In genomic region chr11:75178672-75179208, GRCm38 (mm10) we compare ENCODE assay signal across 8 mouse cellular contexts. TPM values are rescaled to one million over a fixed set of nuclear protein-coding genes. Genes with fewer than 3 reads are reported as not detected.
A peak's percentile ranks its signal among the peaks of the same experiment; 100 is the strongest.
DNase-seq lines count a peak whose midpoint lies in the region; ATAC-seq and TF ChIP-seq lines count a peak whose summit lies in the region.

Ovca2 (minus strand) TSS chr11:75178835.

- intact Hi-C loops in left cerebral cortex, postnatal 4 days (cut with DNase I), result loop anchor here (5.0 kb wide), 1 partner anchor 214 kb away; no protein-coding TSS in a partner anchor

- H3K27ac ChIP-seq in embryonic facial prominence, embryonic 12.5 days, result peak within 1 kb of the TSS; percentile 80
- peak within 1 kb of the TSS; percentile 51 for H3K27ac ChIP-seq in intestine, postnatal 0 days (ENCODE audit: low read depth, low read length)
- peak within 1 kb of the TSS; percentile 70 for H3K27ac ChIP-seq in midbrain, embryonic 11.5 days (ENCODE audit: low read depth, low read length)

- peak within 1 kb of the TSS; percentile 79 for H3K9ac ChIP-seq in embryonic facial prominence, embryonic 12.5 days
- H3K9ac ChIP-seq in intestine, postnatal 0 days (ENCODE audit: low read depth, low read length), result peak within 1 kb of the TSS; percentile 60
- peak within 1 kb of the TSS; percentile 80 for H3K9ac ChIP-seq in midbrain, embryonic 11.5 days (ENCODE audit: low read length)

- peak within 1 kb of the TSS; percentile 77 for H3K4me2 ChIP-seq in embryonic facial prominence, embryonic 12.5 days (replicated peaks)
- peak within 1 kb of the TSS; percentile 83 for H3K4me2 ChIP-seq in intestine, postnatal 0 days (replicated peaks; ENCODE audit: low read depth)
- H3K4me2 ChIP-seq in midbrain, embryonic 11.5 days, result peak within 1 kb of the TSS; percentile 68

- H3K27me3 ChIP-seq in embryonic facial prominence, embryonic 12.5 days, result no peaks in the 10 kb centered on the region
- H3K27me3 ChIP-seq in intestine, postnatal 0 days (replicated peaks; ENCODE audit: control insufficient read depth, insufficient read depth, low read length), result no peaks in the 10 kb centered on the region
- no peaks in the 10 kb centered on the region for H3K27me3 ChIP-seq in midbrain, embryonic 11.5 days (ENCODE audit: control insufficient read depth, insufficient read depth, low read length)

- DNase-seq in 3134 (ENCODE audit: extremely low read depth, insufficient read length, low spot score), result peak; percentile 93
- peak; percentile 93 to 94 for DNase-seq in adrenal gland, postnatal 36 days
- peak; percentile 94 for DNase-seq in left cerebral cortex, postnatal 4 days
- peak; percentile 98 for DNase-seq in midbrain, embryonic 11.5 days (ENCODE audit: low spot score, missing footprints)
- peak; percentile 72 for DNase-seq in skeletal muscle tissue, adult 2 months (ENCODE audit: low read depth, low spot score)

- peaks cover 21% of the 10 kb centered on the region for H3K4me1 ChIP-seq in embryonic facial prominence, embryonic 12.5 days
- H3K4me1 ChIP-seq in intestine, postnatal 0 days (replicated peaks; ENCODE audit: control insufficient read depth, insufficient read depth, low read length), result peaks cover 5% of the 10 kb centered on the region; the same call in 1 of the 2 replicates
- H3K4me1 ChIP-seq in midbrain, embryonic 11.5 days (ENCODE audit: control insufficient read depth, insufficient read depth, low read length), result peaks cover 12% of the 10 kb centered on the region

- peaks cover 33% of the 10 kb centered on the region for H3K36me3 ChIP-seq in embryonic facial prominence, embryonic 12.5 days
- H3K36me3 ChIP-seq in intestine, postnatal 0 days (ENCODE audit: control insufficient read depth, insufficient read depth), result peaks cover 18% of the 10 kb centered on the region
- H3K36me3 ChIP-seq in midbrain, embryonic 11.5 days (ENCODE audit: control insufficient read depth, insufficient read depth, low read length), result peaks cover 6% of the 10 kb centered on the region

- no peaks in the 10 kb centered on the region for H3K9me3 ChIP-seq in embryonic facial prominence, embryonic 12.5 days
- no peaks in the 10 kb centered on the region for H3K9me3 ChIP-seq in intestine, postnatal 0 days (ENCODE audit: control insufficient read depth)
- H3K9me3 ChIP-seq in midbrain, embryonic 11.5 days (ENCODE audit: control insufficient read depth, low read length), result no peaks in the 10 kb centered on the region

- peak within 1 kb of the TSS; percentile 80 for H3K4me3 ChIP-seq in embryonic facial prominence, embryonic 12.5 days
- peak within 1 kb of the TSS; percentile 71 for H3K4me3 ChIP-seq in intestine, postnatal 0 days (ENCODE audit: low read depth, low read length)
- peak within 1 kb of the TSS; percentile 82 for H3K4me3 ChIP-seq in midbrain, embryonic 11.5 days (ENCODE audit: low read depth, low read length)

- ATAC-seq in embryonic facial prominence, embryonic 12.5 days (ENCODE audit: insufficient number of reproducible peaks, insufficient read depth, low FRiP score, low TSS enrichment), result peak; percentile 95
- ATAC-seq in granulocyte monocyte progenitor cell, adult 5-6 weeks (replicated peaks; ENCODE audit: poor library complexity, severe bottlenecking), result peak; percentile 98
- peak; percentile 93 for ATAC-seq in intestine, postnatal 0 days
- ATAC-seq in midbrain, embryonic 11.5 days (ENCODE audit: low FRiP score), result peak; percentile 97

- WGBS in embryonic facial prominence, embryonic 12.5 days, result under 1% methylated on average over 33 of the region's 33 CpGs
- under 1% methylated on average over 33 of the region's 33 CpGs for WGBS in intestine, postnatal 0 days
- under 1% methylated on average over 33 of the region's 33 CpGs for WGBS in midbrain, embryonic 11.5 days

- TF ChIP-seq CTCF in intestine, postnatal 0 days (IDR thresholded peaks at IDR 0.05; ENCODE audit: low read depth), result peak; percentile 98

RNA-seq across cellular contexts. Expression of gene Ovca2, which starts in this region (rescaled TPM):
- total RNA-seq in adrenal gland, postnatal 36 days (2021), result 10 to 100 TPM; 20.7 to 22.4 TPM
- 30.0 and 31.5 TPM in 2 replicates for polyA plus RNA-seq in embryonic facial prominence, embryonic 12.5 days (2016; fragmentation: Nextera tagmentation; extraction: Ambion mirVana)
- total RNA-seq in granulocyte monocyte progenitor cell, adult 5-6 weeks (2014; fragmentation: Nextera tagmentation), result 17.1 and 20.1 TPM in 2 replicates
- 16.1 and 16.4 TPM in 2 replicates for total RNA-seq in granulocyte monocyte progenitor cell, adult 5-6 weeks (2017)
- polyA plus RNA-seq in intestine, postnatal 0 days (2015; fragmentation: Nextera tagmentation; extraction: Ambion mirVana), result 21.6 and 22.4 TPM in 2 replicates
- total RNA-seq in left cerebral cortex, postnatal 4 days (2021), result 10 to 100 TPM in 1 of 2 experiments, 1 to 10 TPM in 1; 9.2 to 11.2 TPM
- 28.5 and 29.8 TPM in 2 replicates for polyA plus RNA-seq in midbrain, embryonic 11.5 days (2014; fragmentation: Nextera tagmentation; extraction: Ambion mirVana)

Comparison
In these comparisons a context has a peak if more than half of its experiments do, and no peak if none do; other contexts are left out.
1. Peak in every context shown above with its lines: DNase-seq, ATAC-seq, H3K4me3 ChIP-seq and H3K27ac ChIP-seq.